Mouse (Mus musculus): ENCODE measurements around the gene Zfp553.

Zfp553 gene

GRCm38 (mm10) chr7:127272566-127272965 lies 39.7 kb downstream of the Zfp553 start:
- no peak for DNase-seq (ENCODE audit: low spot score)

- no peak for DNase-seq (ENCODE audit: low spot score)
Observed at GRCm38 (mm10) chr7:127273118-127273923, 40.5 kb downstream of the Zfp553 start.

GRCm38 (mm10) chr7:127273925-127274789 lies 41.3 kb downstream of the Zfp553 start, which contains the start of gene Sephs2:
Gene Sephs2, minus strand, starts transcription at chr7:127274055.
- peak; percentile 85 for DNase-seq (ENCODE audit: low spot score)

- DNase-seq (ENCODE audit: low spot score): no peak
Observed at GRCm38 (mm10) chr7:127276519-127276961, 43.7 kb downstream of the Zfp553 start.

GRCm38 (mm10) chr7:127278311-127278710 lies 45.5 kb downstream of the Zfp553 start:
- no peak for DNase-seq (ENCODE audit: low spot score)

- DNase-seq (ENCODE audit: low spot score): no peak
Observed at GRCm38 (mm10) chr7:127280092-127280491, 47.2 kb downstream of the Zfp553 start.

GRCm38 (mm10) chr7:127281114-127281513 lies 48.3 kb downstream of the Zfp553 start:
- no peak for DNase-seq (ENCODE audit: low spot score)

- no peak for DNase-seq (ENCODE audit: low spot score)
Observed at GRCm38 (mm10) chr7:127282190-127282589, 49.3 kb downstream of the Zfp553 start.

- no peak for DNase-seq (ENCODE audit: low spot score)
Observed at GRCm38 (mm10) chr7:127285154-127285553, 52.3 kb downstream of the Zfp553 start.

All from urinary bladder, postnatal 10 days (tissue).